Mouse (Mus musculus): ENCODE results near the gene Ntn1. TPM values are rescaled to one million over a fixed set of nuclear protein-coding genes. Genes with fewer than 3 reads are reported as not detected.

Ntn1 gene
- polyA plus RNA-seq, 1 experiment from 2014 or later = 11.5 TPM

- peaks cover 25 to 39% of the 10 kb centered on the region in 2 experiments for H3K4me1 ChIP-seq (ENCODE audit: control insufficient read depth in 2 of 2, insufficient read depth in 2 of 2, low read length in 2 of 2)
- H3K27me3 ChIP-seq (ENCODE audit: control insufficient read depth, insufficient read depth, low read length) = peaks cover 63% of the 10 kb centered on the region
- ATAC-seq (ENCODE audit: insufficient number of reproducible peaks, insufficient read depth, low FRiP score, low read depth) = no peak
Observed at GRCm38 (mm10) chr11:68387441-68387760, 13.2 kb downstream of the Ntn1 start.

GRCm38 (mm10) chr11:68386589-68387440 lies 13.8 kb downstream of the Ntn1 start:
- no peaks in the 10 kb centered on the region for H3K36me3 ChIP-seq (ENCODE audit: control insufficient read depth, insufficient read depth, low read length)
- peak; percentile 60 for ATAC-seq (ENCODE audit: insufficient number of reproducible peaks, insufficient read depth, low FRiP score, low read depth)
- H3K9ac ChIP-seq (ENCODE audit: low read length) = peak overlapping the region; percentile 88
- peak overlapping the region; percentile 75 to 77 for H3K4me3 ChIP-seq (ENCODE audit: control insufficient read depth in 1 of 2, insufficient read depth in 1 of 2, low read depth in 1 of 2, low read length in 2 of 2)
- peaks cover 58% of the 10 kb centered on the region for H3K27me3 ChIP-seq (ENCODE audit: control insufficient read depth, insufficient read depth, low read length)
- H3K4me2 ChIP-seq (ENCODE audit: low read length) = peak overlapping the region; percentile 92
- no peaks in the 10 kb centered on the region for H3K9me3 ChIP-seq (ENCODE audit: control insufficient read depth, low read length)
- H3K4me1 ChIP-seq (ENCODE audit: control insufficient read depth in 2 of 2, insufficient read depth in 2 of 2, low read length in 2 of 2) = peaks cover 25 to 37% of the 10 kb centered on the region in 2 experiments
- 1% methylated on average over 90 of the region's 90 CpGs for WGBS
- peak overlapping the region; percentile 86 to 89 for H3K27ac ChIP-seq (replicated peaks in 1 of 2; ENCODE audit: control insufficient read depth in 1 of 2, insufficient read depth in 1 of 2, low read depth in 2 of 2, low read length in 2 of 2)

More at GRCm38 (mm10) chr11:68387441-68387760, 13.2 kb downstream of the Ntn1 start:
- peak overlapping the region; percentile 92 for H3K4me2 ChIP-seq (ENCODE audit: low read length)
- 39% methylated on average over 4 of the region's 4 CpGs for WGBS
- H3K27ac ChIP-seq (replicated peaks in 1 of 2; ENCODE audit: control insufficient read depth in 1 of 2, insufficient read depth in 1 of 2, low read depth in 2 of 2, low read length in 2 of 2) = peak overlapping the region; percentile 86 to 89
- H3K36me3 ChIP-seq (ENCODE audit: control insufficient read depth, insufficient read depth, low read length) = no peaks in the 10 kb centered on the region
- H3K9me3 ChIP-seq (ENCODE audit: control insufficient read depth, low read length) = no peaks in the 10 kb centered on the region
- H3K4me3 ChIP-seq (ENCODE audit: control insufficient read depth in 1 of 2, insufficient read depth in 1 of 2, low read depth in 1 of 2, low read length in 2 of 2) = peak overlapping the region; percentile 75 to 77
- H3K9ac ChIP-seq (ENCODE audit: low read length) = peak overlapping the region; percentile 88

GRCm38 (mm10) chr11:68385921-68386588 lies 14.6 kb downstream of the Ntn1 start:
- Histone ChIP-seq H3K27me3 (ENCODE audit: control insufficient read depth, insufficient read depth, low read length) (peaks cover 54% of the 10 kb centered on the region), H3K36me3 (ENCODE audit: control insufficient read depth, insufficient read depth, low read length) (no peaks in the 10 kb centered on the region), H3K4me2 (ENCODE audit: low read length) (peak overlapping the region; percentile 92), H3K4me3 (ENCODE audit: control insufficient read depth in 1 of 2, insufficient read depth in 1 of 2, low read depth in 1 of 2, low read length in 2 of 2) (peak overlapping the region; percentile 75 to 77), H3K27ac (replicated peaks in 1 of 2; ENCODE audit: control insufficient read depth in 1 of 2, insufficient read depth in 1 of 2, low read depth in 2 of 2, low read length in 2 of 2) (peak overlapping the region; percentile 79 to 89), H3K9ac (ENCODE audit: low read length) (peak overlapping the region; percentile 88), H3K9me3 (ENCODE audit: control insufficient read depth, low read length) (no peaks in the 10 kb centered on the region), H3K4me1 (ENCODE audit: control insufficient read depth in 2 of 2, insufficient read depth in 2 of 2, low read length in 2 of 2) (peaks cover 20 to 30% of the 10 kb centered on the region in 2 experiments)
- WGBS = under 1% methylated on average over 56 of the region's 68 CpGs
- ATAC-seq (ENCODE audit: insufficient number of reproducible peaks, insufficient read depth, low FRiP score, low read depth) = no peak; the same call in 1 of the 2 replicates

- peak; percentile 10; the same call in 1 of the 2 replicates for ATAC-seq (ENCODE audit: insufficient number of reproducible peaks, insufficient read depth, low FRiP score, low read depth)
- Histone ChIP-seq H3K4me3 (ENCODE audit: control insufficient read depth in 1 of 2, insufficient read depth in 1 of 2, low read depth in 1 of 2, low read length in 2 of 2) (peak overlapping the region; percentile 75 to 77), H3K9me3 (ENCODE audit: control insufficient read depth, low read length) (no peaks in the 10 kb centered on the region), H3K4me2 (ENCODE audit: low read length) (peak overlapping the region; percentile 92), H3K27ac (replicated peaks in 1 of 2; ENCODE audit: control insufficient read depth in 1 of 2, insufficient read depth in 1 of 2, low read depth in 2 of 2, low read length in 2 of 2) (peak overlapping the region in 1 of 2 experiments; percentile 22; a peak in 2 of 4 replicates), H3K4me1 (ENCODE audit: control insufficient read depth in 2 of 2, insufficient read depth in 2 of 2, low read length in 2 of 2) (peaks cover 12 to 21% of the 10 kb centered on the region in 2 experiments), H3K27me3 (ENCODE audit: control insufficient read depth, insufficient read depth, low read length) (peaks cover 58% of the 10 kb centered on the region), H3K36me3 (ENCODE audit: control insufficient read depth, insufficient read depth, low read length) (no peaks in the 10 kb centered on the region), H3K9ac (ENCODE audit: low read length) (peak overlapping the region; percentile 88)
- 1% methylated on average over 91 of the region's 94 CpGs for WGBS
Observed at GRCm38 (mm10) chr11:68385021-68385821, 15.4 kb downstream of the Ntn1 start.

- H3K27me3 ChIP-seq (ENCODE audit: control insufficient read depth, insufficient read depth, low read length) = peaks cover 56% of the 10 kb centered on the region
- H3K4me1 ChIP-seq (ENCODE audit: control insufficient read depth in 2 of 2, insufficient read depth in 2 of 2, low read length in 2 of 2) = peaks cover 11 to 20% of the 10 kb centered on the region in 2 experiments
- peak overlapping the region in 1 of 2 experiments; percentile 22; a peak in 2 of 4 replicates for H3K27ac ChIP-seq (replicated peaks in 1 of 2; ENCODE audit: control insufficient read depth in 1 of 2, insufficient read depth in 1 of 2, low read depth in 2 of 2, low read length in 2 of 2)
- H3K9ac ChIP-seq (ENCODE audit: low read length) = peak overlapping the region; percentile 88
- no peak for ATAC-seq (ENCODE audit: insufficient number of reproducible peaks, insufficient read depth, low FRiP score, low read depth)
- peak overlapping the region; percentile 75 to 77 for H3K4me3 ChIP-seq (ENCODE audit: control insufficient read depth in 1 of 2, insufficient read depth in 1 of 2, low read depth in 1 of 2, low read length in 2 of 2)
- H3K4me2 ChIP-seq (ENCODE audit: low read length) = peak overlapping the region; percentile 92
- no peaks in the 10 kb centered on the region for H3K36me3 ChIP-seq (ENCODE audit: control insufficient read depth, insufficient read depth, low read length)
- H3K9me3 ChIP-seq (ENCODE audit: control insufficient read depth, low read length) = no peaks in the 10 kb centered on the region
- 3% methylated on average over 24 of the region's 27 CpGs for WGBS
Observed at GRCm38 (mm10) chr11:68384592-68385020, 16.0 kb downstream of the Ntn1 start.

GRCm38 (mm10) chr11:68384131-68384530 lies 16.5 kb downstream of the Ntn1 start:
- H3K9ac ChIP-seq (ENCODE audit: low read length) = peak overlapping the region; percentile 88
- peak overlapping the region; percentile 92 for H3K4me2 ChIP-seq (ENCODE audit: low read length)
- no peaks in the 10 kb centered on the region for H3K9me3 ChIP-seq (ENCODE audit: control insufficient read depth, low read length)
- ATAC-seq (ENCODE audit: insufficient number of reproducible peaks, insufficient read depth, low FRiP score, low read depth) = no peak
- WGBS = 21% methylated on average over 12 of the region's 12 CpGs
- H3K27me3 ChIP-seq (ENCODE audit: control insufficient read depth, insufficient read depth, low read length) = peaks cover 52% of the 10 kb centered on the region
- peak overlapping the region; percentile 75 to 77 for H3K4me3 ChIP-seq (ENCODE audit: control insufficient read depth in 1 of 2, insufficient read depth in 1 of 2, low read depth in 1 of 2, low read length in 2 of 2)
- H3K36me3 ChIP-seq (ENCODE audit: control insufficient read depth, insufficient read depth, low read length) = no peaks in the 10 kb centered on the region
- peaks cover 13 to 21% of the 10 kb centered on the region in 2 experiments for H3K4me1 ChIP-seq (ENCODE audit: control insufficient read depth in 2 of 2, insufficient read depth in 2 of 2, low read length in 2 of 2)
- no peak overlapping the region for H3K27ac ChIP-seq (replicated peaks in 1 of 2; ENCODE audit: control insufficient read depth in 1 of 2, insufficient read depth in 1 of 2, low read depth in 2 of 2, low read length in 2 of 2)

GRCm38 (mm10) chr11:68383519-68383918 lies 17.1 kb downstream of the Ntn1 start:
- WGBS = 23% methylated on average over 10 of the region's 10 CpGs
- Histone ChIP-seq H3K9me3 (ENCODE audit: control insufficient read depth, low read length) (no peaks in the 10 kb centered on the region), H3K27ac (replicated peaks in 1 of 2; ENCODE audit: control insufficient read depth in 1 of 2, insufficient read depth in 1 of 2, low read depth in 2 of 2, low read length in 2 of 2) (no peak overlapping the region), H3K36me3 (ENCODE audit: control insufficient read depth, insufficient read depth, low read length) (no peaks in the 10 kb centered on the region), H3K4me2 (ENCODE audit: low read length) (peak overlapping the region; percentile 92), H3K4me1 (ENCODE audit: control insufficient read depth in 2 of 2, insufficient read depth in 2 of 2, low read length in 2 of 2) (peaks cover 13 to 27% of the 10 kb centered on the region in 2 experiments), H3K27me3 (ENCODE audit: control insufficient read depth, insufficient read depth, low read length) (peaks cover 46% of the 10 kb centered on the region), H3K9ac (ENCODE audit: low read length) (peak overlapping the region; percentile 51; the same call in 1 of the 2 replicates), H3K4me3 (ENCODE audit: control insufficient read depth in 1 of 2, insufficient read depth in 1 of 2, low read depth in 1 of 2, low read length in 2 of 2) (peak overlapping the region; percentile 1 to 77; a peak in 3 of 4 replicates)
- ATAC-seq (ENCODE audit: insufficient number of reproducible peaks, insufficient read depth, low FRiP score, low read depth) = no peak
